Mouse (Mus musculus): Measurements from ENCODE around the gene Hepacam. TPM values are rescaled to one million over a fixed set of nuclear protein-coding genes. Genes with fewer than 3 reads are reported as not detected.

The Hepacam gene
- total RNA-seq, 2 experiments from 2014 or later = 0.41 to 0.59 TPM

DNA sequence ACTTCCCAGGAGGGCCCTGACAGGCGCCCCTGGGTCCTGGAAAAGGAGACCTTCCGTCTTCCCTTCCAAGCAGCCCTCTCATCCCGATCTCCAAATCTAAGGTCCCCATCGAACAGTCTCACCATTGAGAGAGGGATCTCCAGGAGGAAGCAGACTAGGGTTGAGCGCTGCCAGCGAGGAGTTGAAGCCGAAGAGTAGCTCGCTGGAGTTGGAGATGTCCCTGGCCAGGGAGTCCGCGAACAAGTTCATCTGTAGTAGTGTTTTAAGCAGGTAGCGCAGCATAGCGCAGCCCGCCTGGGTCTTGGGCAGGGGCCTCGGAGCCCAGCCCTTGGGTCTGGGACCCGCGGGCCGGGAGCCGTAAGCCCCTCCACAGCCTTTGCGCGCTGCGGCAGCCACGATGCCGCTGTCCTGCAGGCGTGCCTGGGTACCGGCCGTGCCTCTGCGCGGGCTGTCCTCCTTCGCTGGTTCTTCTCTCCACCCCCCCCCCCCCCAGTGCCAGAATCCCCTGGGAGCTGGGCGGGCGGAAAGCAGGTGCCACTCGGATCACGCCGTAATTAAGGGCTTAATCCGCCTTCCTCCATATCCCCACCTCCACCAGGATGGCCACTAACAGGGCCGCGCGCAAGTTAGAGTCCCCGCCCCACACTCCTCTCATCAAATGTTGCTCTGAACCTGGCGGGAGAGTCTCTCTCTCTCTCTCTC is 65.7 kb downstream of the Hepacam start, which contains the start of gene Robo3:
TSS of gene Robo3 (minus strand) at position 527 of the 702 bp plus-strand sequence.
- no peak for DNase-seq (ENCODE audit: low spot score in 2 of 2)

DNA sequence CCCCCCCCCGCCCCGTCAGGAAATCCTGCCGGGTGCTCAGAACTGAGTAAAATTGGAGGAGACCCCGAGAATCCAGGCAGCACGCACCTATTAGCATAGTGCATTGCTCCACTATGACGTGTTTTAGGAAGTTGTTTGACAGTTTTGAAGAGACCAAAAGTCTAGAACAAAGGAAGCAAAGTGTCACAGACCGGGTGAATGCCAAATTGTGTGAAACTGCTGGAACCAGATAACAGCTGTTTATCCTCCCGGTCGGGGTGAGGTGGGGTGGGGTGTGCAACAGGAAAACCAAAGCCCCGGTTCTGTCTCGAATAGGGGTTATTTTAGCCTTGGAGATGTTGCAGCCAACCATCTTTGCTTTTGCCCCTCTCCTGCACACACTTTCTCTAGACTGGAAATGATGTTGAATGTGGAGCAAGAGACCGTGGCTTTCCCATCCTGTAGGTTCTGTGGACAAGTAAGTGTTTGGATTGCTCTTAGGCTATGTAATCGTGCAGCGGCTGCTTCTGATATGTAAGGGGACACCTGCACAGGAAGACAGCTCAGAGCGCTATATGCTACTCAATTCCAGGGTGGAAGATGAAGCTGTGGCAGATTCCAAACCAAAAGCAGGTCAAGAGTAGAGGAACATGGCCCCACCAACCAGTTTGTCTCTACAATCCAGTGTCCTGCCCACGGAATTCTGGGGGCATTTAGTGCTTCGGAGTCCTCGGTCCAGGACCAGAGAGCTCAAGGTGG is 66.8 kb downstream of the Hepacam start:
- no peak for DNase-seq (ENCODE audit: low spot score in 2 of 2)

DNA sequence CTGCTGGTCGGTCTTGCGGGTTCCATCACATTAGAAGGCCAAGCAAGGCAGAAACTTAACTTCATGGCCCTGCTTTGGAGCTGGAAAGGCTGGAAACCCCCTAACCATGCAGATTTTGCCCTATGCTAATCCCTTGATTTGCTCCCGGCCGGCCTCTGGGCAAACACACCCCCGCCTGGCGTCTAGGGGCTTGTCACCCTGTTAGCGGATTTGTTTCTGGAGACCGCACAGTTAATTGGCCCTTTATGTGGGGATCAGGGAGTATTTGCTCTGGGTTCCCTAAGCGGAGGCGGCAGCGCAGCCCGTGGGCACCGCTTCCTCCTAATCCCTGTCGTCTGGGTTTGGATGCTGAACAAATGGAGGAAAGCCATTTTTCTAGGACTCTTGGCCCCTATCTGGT is 67.8 kb downstream of the Hepacam start:
- DNase-seq (ENCODE audit: low spot score in 2 of 2) = no peak

DNA sequence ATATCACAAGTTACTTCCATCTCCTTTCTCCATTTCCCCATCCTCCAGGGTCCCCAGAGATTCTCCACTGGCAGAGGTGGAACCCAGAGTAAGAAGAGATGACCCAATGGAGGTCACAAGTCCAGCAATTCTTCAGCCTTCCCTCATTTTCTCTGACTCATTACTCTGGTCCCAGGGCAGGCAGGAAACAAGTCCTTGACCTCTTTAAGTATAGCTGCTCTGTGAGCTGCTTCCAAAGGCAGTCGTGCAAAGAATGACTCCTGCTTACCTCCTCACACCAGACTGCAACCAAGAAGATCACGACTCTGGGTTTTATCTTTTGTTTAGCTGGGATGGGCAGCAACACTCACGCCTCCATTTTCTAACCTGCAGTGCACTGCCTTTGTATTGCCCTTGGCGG is 68.5 kb downstream of the Hepacam start:
- no peak for DNase-seq (ENCODE audit: low spot score in 2 of 2)

Other genes with a start within 250 kb of the Hepacam start
- 10 to 100 TPM; 24.6 to 28.4 TPM for gene Pknox2, start 219.9 kb upstream of the Hepacam start, total RNA-seq (2021)
- gene Tmem218, start 159.1 kb upstream of the Hepacam start, total RNA-seq (2021) = 1 to 10 TPM; 3.8 to 4.2 TPM
- 1 to 10 TPM; 4.1 to 4.4 TPM for gene Slc37a2, start 111.6 kb upstream of the Hepacam start, total RNA-seq (2021)
- 1 to 10 TPM; 3.7 to 4.2 TPM for gene Ccdc15, start 18.9 kb upstream of the Hepacam start, total RNA-seq (2021)
- gene Robo4, start 34.5 kb downstream of the Hepacam start, total RNA-seq (2021) = 10 to 100 TPM; 23.6 to 27.2 TPM
- gene Robo3, start 65.9 kb downstream of the Hepacam start, total RNA-seq (2021) = not detected
- 10 to 100 TPM; 17.7 to 19.5 TPM for gene Msantd2, start 122.0 kb downstream of the Hepacam start, total RNA-seq (2021)
- gene Esam, start 160.7 kb downstream of the Hepacam start, total RNA-seq (2021) = 10 to 100 TPM; 50.7 to 55.3 TPM
- 1 to 10 TPM; 2.9 to 6.8 TPM for gene Vsig2, start 171.9 kb downstream of the Hepacam start, total RNA-seq (2021)
- gene Nrgn, start 185.6 kb downstream of the Hepacam start, total RNA-seq (2021) = 1 to 10 TPM; 2.3 to 3.2 TPM
- 1 to 10 TPM; 6.0 to 7.2 TPM for gene Siae, start 188.3 kb downstream of the Hepacam start, total RNA-seq (2021)
- gene Spa17, start 246.4 kb downstream of the Hepacam start, total RNA-seq (2021) = 1 to 10 TPM; 1.4 TPM